Mouse (Mus musculus) CH12.LX (cell line): Measurements from ENCODE around the gene Hdlbp.

Experiments
- CTCF ChIP-seq, 2 experiments: IDR thresholded peaks in 1 of 2; conservative IDR thresholded peaks in 1 of 2; 2 replicates each; pipeline ENCODE4 v1.5.1; 2011 to 2012; ENCODE audit warnings: low read depth in 2 of 2, low read length in 2 of 2, improper control_type of control experiment in 1 of 2, inconsistent platforms in 1 of 2, mild to moderate bottlenecking in 1 of 2, moderate library complexity in 1 of 2
- EP300 ChIP-seq: IDR thresholded peaks from 2 replicates; pipeline ENCODE4 v1.6.1; 2011; ENCODE audit warnings: low read length, improper control_type of control experiment
- GABPA ChIP-seq: IDR thresholded peaks from 2 replicates; pipeline ENCODE4 v1.6.1; 2012; ENCODE audit warnings: low read depth, low read length, improper control_type of control experiment, inconsistent platforms; ENCODE audit not compliant: insufficient replicate concordance
- HCFC1 ChIP-seq: IDR thresholded peaks from 2 replicates; pipeline ENCODE4 v1.6.1; 2012; ENCODE audit warnings: low read depth, mild to moderate bottlenecking, inconsistent platforms, low read length, improper control_type of control experiment
- POLR2A ChIP-seq: IDR thresholded peaks from 2 replicates; pipeline ENCODE4 v1.6.1; 2011; ENCODE audit warnings: low read depth, mild to moderate bottlenecking, improper control_type of control experiment, low read length

- no peak for TF ChIP-seq CTCF (conservative IDR thresholded peaks at IDR 0.05 in 1 of 2, IDR thresholded peaks at IDR 0.05 in 1 of 2; ENCODE audit: low read depth in 2 of 2, low read length in 2 of 2)
- TF ChIP-seq POLR2A: no peak
- no peak for TF ChIP-seq EP300
- TF ChIP-seq GABPA: no peak
- TF ChIP-seq HCFC1: no peak
Observed at GRCm38 (mm10) chr1:93459101-93459500, 19.5 kb downstream of the Hdlbp start.
